Mouse (Mus musculus) frontal cortex, adult (tissue): ENCODE results near the gene Npas4.
A peak's percentile ranks its signal among the peaks of the same experiment; 100 is the strongest.
"Not testable (repeated sequence)": the region's sequence is repeated elsewhere in the genome, so short reads cannot be mapped to it uniquely, and the experiment has no call there.

Experiments used
- ATAC-seq: cut with Nextera tagmentation; 2 replicates; pipeline ENCODE4 v1.9.2; 2017; ENCODE audit warnings: mild to moderate bottlenecking, moderate library complexity, mixed read lengths; ENCODE audit not compliant: low TSS enrichment

Npas4 gene

DNA sequence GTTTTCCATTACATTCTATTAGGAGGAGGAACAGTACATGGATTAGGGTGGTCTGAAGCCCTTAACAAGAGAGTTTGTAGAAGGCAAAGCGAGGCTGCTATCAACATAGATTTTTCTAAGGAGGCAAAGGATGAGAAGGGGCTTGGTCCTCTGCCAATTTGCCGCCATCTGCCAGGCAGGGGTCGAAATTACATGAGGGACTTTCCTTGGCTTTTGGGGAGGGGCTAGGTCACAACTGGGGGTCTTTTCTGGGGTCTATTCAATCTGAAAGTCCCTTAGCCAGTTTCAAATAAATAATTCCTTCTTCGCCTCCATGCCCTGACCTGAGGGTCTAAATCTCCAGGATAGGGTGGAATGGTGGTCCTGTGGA, at the start of gene Npas4:
Npas4 (minus strand) TSS at position 61 of the 370 bp plus-strand sequence.
- ATAC-seq = no peak

GRCm38 (mm10) chr19:5039301-5040114, 49.4 kb upstream of the Npas4 start:
- no peak for ATAC-seq

GRCm38 (mm10) chr19:5038709-5039156, 48.6 kb upstream of the Npas4 start, which contains the start of the genes B4gat1 and AC124502.3:
TSS of gene B4gat1 (plus strand) at chr19:5038826.
TSS of gene AC124502.3 (plus strand) at chr19:5038891.
- peak; percentile 88 for ATAC-seq

- 0 out of 2 replicates have a peak, but pooled peaks have one; percentile 22 for ATAC-seq
These were observed 47.8 kb upstream of the Npas4 start for GRCm38 (mm10) chr19:5037678-5038571.

- no peak for ATAC-seq
These were observed 46.5 kb upstream of the Npas4 start for GRCm38 (mm10) chr19:5036577-5036976.

GRCm38 (mm10) chr19:5032686-5033085, 42.6 kb upstream of the Npas4 start:
- no peak for ATAC-seq

DNA sequence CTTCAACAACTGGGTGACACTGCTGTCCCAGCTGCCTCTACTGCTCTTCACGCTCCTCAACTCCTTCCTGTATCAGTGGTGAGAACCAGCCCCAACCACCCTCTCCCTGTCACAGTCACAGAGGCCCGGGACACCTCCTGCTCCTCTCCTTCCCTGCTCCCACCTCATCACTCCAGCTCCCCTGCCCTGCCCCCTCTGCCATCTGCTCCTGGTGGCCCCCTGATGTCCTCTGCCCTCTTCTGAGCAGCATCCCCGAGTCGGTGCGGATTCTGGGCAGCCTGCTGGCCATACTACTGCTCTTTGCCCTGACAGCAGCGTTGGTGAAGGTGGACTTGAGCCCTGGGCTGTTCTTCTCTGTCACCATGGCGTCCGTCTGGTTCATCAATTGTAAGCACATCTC, 36.0 kb upstream of the Npas4 start:
- ATAC-seq = no peak

DNA sequence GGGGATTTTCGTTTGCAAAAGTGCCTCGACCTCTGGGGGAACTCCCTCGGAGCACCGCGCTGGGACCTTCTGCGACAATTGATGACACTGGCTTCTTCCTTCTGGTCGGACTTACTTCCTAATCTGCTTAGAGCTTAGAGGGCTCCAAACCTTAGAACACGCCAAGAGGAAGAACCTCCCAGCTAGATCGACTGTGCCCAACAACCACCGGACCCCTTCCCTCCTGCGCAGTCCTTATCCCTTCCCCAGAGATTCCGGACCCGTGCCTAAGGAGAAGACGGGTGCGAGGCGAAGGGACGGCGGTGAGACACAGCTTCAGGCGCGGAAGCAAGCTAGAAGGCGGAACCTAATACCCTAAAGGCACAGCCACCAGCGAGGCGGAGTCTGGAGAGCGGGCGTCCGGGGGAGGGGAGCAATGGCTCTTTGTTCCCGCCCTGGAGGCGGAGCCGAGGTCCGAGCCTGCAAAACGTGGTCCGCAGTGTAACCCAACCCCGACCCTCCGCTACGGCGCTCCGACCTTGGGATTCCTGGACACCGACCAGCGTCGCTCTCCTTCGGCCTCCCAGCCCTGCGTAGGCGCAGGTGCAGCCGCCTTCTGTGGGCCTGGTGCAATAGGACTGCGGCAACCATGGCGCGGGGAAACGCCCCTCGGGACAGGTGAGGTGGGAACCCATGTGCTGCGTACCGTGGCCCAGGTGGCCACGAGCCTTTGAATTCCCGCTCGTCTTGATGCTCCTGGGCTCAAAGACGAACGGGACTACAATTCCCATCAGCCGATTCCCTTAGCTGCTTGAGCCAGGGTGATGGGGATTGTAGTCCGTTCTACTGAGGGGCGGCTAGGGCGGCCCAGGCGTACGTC, 33.7 kb upstream of the Npas4 start, which contains the start of gene Slc29a2:
Slc29a2 (plus strand) TSS at position 240 of the 859 bp plus-strand sequence.
- peak; percentile 95 for ATAC-seq

- ATAC-seq = no peak
These were observed 31.3 kb upstream of the Npas4 start for GRCm38 (mm10) chr19:5021416-5021815.

DNA sequence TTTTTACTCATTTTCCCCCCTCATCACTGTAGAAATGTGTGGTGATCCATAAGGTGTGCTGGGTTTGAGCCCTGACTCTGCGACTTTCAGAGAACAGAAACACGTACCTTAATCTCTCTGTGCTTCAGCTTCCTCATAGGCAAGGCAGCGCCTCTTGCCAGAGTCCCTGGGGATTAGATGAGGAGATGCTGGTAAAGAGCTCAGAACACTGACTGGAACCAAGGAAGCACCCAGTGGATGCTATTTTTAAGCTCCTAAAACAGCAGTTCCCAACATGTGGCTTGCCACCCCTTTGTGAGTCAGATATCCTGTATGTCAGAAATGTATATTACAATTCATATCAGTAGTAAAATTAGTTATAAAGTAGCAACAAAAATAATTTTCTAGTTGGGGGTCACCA, 28.1 kb upstream of the Npas4 start:
- no peak for ATAC-seq

- no peak for ATAC-seq
These were observed 27.5 kb upstream of the Npas4 start for GRCm38 (mm10) chr19:5017611-5018010.

DNA sequence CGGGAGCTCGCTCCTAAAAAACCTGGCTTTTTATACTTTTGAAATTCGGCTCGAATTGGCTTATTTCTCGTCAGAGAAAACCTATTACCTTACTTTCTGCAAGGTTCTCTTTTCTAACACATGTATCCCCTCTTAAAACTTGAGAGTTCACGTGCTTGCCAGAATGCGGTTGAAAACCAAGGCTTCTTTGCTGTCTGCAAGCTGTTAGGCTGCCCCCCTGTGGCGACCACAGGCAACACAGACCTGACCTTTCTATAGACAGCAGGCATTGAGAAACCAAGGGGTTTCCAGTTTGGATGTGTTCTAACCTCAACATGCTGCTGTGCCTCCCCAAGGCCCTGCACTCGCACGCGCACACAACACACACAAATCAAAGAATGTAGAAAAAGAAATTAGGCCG, 26.7 kb upstream of the Npas4 start:
- ATAC-seq = 0 out of 2 replicates have a peak, but pooled peaks have one; percentile 50

GRCm38 (mm10) chr19:5016221-5016742, 26.2 kb upstream of the Npas4 start:
- no peak for ATAC-seq

GRCm38 (mm10) chr19:5014961-5015398, 24.9 kb upstream of the Npas4 start:
- no peak for ATAC-seq

- ATAC-seq = no peak
These were observed 23.0 kb upstream of the Npas4 start for GRCm38 (mm10) chr19:5013138-5013537.

- no peak for ATAC-seq
These were observed 14.8 kb upstream of the Npas4 start for GRCm38 (mm10) chr19:5004925-5005324.

- ATAC-seq = not testable (repeated sequence)
These were observed 13.5 kb upstream of the Npas4 start for GRCm38 (mm10) chr19:5003644-5004043.

DNA sequence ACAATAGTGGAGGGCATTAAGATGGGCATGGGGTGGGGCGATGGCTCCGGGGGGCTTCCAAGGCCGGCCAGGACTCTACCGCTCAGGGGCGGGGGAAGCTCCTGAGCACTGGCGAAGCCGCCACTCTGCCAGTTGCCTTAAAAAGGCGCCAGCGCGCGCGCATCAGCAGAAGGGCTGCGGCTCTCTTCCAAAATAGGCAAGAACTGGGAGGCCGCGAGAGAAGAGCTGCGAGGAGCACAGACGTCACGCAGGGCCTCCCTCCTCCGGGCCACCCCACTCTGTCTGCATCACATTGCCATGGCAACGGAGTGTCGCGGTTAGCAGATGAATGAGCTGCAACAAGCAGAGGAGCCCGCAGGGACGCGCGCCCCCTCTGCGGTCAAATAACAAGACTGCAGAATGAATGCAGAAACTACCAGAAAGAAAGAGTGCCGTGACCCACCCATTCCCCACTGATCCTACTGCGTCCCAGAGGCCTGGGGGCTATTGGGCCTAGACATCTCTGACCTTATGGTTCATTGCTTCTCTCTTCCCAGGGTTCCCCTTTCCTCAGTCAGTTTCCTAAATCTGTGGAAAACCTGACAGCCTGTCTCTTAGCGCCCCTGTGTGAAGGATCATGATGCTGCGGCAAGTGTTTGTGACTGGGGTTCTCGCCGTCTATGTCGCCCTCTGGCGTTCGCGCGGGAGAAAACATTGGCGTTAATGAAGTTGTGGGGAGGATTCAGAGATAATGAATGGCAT, 11.7 kb upstream of the Npas4 start:
- peak; percentile 96 for ATAC-seq

GRCm38 (mm10) chr19:4999445-5000140, 9.5 kb upstream of the Npas4 start:
- ATAC-seq = peak; percentile 48; the same call in 1 of the 2 replicates

DNA sequence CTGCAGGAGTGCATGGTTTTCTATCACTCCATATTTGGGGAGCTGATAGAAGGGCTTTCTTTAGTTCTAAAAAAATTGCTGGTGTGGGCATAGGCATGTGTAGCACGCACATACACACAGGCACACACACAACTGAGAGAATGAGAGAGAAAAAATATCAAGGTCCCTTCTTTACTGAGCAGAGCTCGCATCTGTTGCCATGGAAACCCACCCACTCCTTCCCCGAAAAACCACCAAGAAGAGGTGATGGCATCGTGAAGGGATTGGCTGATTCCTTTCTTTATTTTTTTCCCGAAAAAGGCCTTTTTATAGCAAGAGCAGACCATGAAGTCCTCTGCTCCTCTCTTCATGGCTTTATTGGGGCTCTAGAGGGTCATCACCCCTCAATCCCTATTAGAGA, 3.9 kb upstream of the Npas4 start:
- ATAC-seq = peak; percentile 42
